Mouse (Mus musculus) CD4-positive helper T cell, adult 2 months (primary cell): ENCODE results near the gene Grid1.

Source experiments
- DNase-seq: peaks from one replicate; pipeline ENCODE4 v3.0.0-alpha.2; 2012; ENCODE audit warnings: low read depth, missing footprints, low spot score

Gene Grid1

DNA sequence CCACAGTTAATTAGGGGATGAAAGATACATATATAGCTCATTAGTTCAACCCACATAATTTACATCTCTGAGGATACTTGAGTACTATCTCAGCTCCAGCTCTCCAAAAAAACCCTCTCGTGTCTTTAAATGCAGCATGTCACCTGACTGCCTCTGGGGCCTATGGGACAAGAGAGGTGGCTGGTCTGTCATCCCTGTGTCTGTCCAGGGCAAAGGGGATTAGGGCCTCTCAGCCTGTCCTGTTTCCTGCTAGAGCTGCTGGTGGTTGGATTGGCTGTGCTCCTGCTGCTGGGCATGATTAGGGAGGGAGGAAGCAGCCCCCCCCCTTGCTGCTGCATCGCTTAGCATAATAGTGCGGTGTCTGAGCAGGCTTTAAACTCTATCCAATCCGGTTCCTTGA lies 88.9 kb downstream of the Grid1 start:
- DNase-seq, result no peak

DNA sequence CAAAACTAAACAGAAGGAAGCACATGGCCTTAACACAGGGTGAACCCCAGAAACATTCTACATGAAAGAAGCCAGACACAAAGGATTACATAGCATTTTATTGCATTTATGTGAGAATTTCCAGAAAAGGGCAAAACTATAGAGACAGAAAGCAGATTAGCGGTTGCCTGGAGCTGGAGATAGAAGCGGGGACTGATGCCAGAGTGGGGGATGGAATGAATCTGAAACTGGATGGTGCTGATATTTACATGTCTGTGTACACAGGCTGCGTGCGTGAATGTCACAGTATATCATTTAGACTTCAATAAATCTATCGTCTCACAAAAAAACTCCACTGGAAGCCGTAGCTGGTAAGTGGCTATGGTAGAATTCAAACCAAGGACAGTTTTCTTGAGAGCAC lies 96.4 kb downstream of the Grid1 start:
- DNase-seq, result no peak

DNA sequence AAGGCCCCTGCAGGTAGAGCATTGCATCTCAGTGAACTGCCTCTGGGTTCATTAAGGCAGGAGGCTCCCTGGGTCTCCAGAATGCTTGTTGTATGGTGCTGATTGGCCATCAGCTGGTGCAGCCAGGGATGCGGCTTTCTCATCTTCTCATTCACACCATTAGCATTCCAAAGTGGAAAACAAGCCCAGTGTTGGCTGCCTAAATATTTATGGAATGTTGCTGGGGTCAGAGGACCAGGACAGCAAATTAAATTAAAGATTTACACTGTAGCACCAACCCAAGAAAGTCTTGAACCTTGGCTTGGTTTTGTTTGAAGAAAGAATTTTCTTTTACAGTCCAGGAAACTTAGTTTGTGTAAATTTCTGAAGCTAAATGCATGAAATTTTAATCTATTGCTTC lies 97.2 kb downstream of the Grid1 start:
- DNase-seq, result no peak

DNA sequence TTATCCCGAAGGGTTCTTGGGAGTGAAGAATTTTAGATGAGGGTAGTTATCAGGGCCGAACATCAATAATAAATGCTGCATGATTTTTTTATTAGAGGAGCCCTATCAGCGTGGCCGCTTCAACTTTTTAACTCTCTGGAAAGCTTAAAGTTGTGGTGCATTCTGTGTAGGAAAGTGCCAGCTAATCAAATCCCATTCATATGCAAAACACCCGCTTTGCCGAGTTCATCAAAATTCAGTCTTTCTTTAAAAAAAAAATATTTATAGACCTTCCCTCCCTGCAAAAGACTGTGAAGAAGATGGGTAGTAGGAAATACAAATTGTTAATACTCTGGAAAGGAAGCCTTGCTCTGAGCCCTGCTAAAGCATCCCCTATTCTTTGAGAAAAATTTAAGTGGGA lies 99.3 kb downstream of the Grid1 start:
- DNase-seq, result no peak

DNA sequence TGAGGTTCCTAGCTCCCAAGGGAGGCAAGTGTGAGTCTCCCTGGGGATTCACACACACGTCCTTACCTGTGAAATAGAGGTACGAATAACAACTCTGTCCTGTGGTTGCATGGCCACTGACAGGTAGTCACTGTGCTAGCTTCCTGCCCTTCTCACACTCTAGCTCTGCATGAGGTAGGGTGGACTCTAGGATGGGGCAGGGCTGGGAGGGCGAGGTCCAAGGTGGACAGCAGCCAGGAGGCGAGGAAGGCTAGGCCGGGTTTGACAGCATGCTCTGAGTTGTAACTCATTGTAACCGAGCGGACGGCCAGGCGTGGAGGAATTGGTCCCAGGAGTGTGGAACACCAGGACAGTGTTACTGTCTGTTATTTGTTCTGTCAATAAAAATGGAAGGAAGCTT lies 101.4 kb downstream of the Grid1 start:
- no peak for DNase-seq

DNA sequence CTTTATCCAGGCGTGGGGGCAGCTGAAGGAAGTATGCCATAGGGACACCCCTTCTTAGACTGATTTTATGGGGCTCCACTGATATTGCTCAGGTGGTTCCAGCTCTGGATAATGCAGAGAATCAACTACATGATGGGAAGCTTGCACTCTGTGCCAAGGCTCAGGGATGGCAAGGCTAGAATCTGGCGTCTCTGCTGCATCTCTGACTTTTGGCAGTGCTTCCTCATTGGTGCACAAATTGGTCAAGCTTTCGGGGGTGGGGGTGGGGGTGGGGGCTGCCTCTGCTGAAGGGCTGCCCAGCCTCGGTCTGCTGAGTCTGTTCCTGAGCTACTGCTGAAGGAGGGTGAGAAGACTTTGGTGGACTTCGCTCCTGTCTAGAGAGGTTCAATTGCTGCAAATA lies 105.1 kb downstream of the Grid1 start:
- DNase-seq, result no peak

DNA sequence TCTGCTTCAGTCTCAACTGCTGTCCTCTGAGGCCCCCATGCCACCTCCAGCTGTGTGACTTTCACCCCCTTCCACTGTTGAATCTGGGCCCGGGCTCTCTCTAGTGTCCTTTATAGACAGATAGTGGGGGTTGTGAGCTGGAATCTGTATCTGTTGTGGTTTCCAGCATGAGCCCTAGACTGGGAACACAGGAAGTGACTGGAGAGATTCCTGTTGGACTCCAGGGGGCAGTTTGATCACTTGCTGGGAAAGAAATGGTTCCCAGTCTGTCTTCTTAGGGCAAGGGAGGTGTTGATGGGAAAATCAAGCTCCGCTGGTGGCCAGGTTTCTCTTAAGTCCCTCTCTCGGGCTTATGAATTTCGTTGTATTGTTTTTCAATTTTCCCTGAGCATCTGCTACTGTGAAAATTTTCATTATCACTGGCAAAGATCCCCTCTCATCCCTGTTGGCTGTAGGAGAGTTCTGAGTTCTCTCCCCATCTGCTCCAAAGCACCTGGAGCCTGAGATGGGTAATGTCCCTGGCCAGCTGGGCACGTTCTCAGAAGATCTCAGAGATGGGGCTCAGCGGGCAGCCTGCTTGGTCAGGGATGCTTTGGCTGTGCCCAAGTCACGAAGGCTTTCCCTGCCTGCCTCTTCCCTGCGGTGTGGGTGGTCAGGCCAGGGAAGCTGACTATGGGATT lies 110.3 kb downstream of the Grid1 start:
- no peak for DNase-seq

DNA sequence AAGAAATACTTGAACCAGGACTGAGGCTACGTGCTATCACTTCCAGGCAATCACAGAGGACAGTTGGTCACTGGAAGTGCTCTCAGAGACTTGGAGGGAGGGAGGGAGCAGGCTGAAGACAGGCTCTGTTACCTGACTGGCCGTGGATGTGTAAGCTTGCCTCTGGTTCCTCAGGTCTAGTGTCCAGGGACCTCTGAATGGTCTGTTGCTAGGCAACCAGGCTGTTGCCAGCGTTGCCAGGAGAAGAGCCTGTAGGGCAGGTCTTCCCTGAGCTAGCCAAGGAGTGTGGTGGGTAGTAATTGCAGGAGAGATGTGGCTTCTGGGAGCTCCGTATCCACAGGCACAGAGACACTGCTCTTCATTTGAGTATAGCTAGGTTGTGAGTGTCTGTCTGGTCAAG lies 113.3 kb downstream of the Grid1 start:
- no peak for DNase-seq

DNA sequence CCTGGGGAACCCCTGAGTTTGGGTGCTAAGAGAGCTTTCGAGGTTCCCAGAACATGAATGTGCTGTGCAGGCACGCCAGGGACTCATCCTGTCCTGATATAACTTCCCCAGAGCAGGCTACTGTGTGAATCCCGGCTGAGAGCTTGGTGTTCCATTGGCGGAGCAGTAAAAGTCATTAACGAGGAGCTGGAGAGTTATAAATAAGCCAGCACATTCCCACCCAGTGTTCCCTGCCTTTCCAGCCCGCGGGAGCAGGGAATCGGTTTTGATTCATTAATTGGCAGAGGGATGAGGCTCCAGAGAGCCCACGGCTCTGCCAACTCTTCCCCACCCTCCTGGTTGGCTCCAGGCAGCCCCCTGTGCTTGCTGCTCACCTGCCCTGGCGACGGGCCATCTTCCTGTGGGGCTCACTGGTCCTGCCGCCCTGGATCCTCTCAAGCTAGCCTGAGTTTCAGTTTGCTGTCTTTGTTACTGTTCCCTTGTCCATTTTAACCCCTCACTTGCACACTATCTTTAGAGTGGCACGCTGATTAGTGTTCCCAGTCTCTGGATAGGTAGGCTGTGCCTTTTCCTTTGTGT lies 116.4 kb downstream of the Grid1 start:
- DNase-seq, result no peak

DNA sequence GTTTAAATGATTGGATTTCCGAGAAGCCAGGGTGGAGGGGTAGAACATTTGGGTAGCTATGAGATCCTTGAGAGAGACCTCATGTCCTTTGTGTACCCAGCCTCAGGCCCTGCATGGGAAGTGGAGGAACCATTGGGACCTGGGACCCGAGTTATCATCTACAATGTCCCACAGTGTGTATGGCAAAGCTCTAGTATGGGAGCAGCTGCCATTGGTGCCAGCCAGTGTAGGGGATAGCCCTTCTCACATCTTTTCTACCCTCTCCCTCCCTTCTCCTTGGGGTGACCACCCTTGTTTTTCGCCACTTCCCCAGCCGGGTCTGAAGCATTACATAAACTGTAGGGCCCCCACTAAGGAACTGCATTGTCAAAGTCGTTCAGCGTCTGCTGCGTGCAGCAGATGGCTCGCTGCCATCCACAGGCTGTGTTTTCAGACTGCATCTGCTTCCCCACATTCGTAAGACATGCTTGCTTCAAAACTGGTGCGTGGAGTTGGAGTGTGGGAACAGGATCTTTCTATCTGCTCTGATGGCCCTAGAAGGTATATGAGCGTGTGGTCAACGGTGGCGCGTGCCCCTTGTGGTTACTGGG lies 124.6 kb downstream of the Grid1 start:
- no peak for DNase-seq

DNA sequence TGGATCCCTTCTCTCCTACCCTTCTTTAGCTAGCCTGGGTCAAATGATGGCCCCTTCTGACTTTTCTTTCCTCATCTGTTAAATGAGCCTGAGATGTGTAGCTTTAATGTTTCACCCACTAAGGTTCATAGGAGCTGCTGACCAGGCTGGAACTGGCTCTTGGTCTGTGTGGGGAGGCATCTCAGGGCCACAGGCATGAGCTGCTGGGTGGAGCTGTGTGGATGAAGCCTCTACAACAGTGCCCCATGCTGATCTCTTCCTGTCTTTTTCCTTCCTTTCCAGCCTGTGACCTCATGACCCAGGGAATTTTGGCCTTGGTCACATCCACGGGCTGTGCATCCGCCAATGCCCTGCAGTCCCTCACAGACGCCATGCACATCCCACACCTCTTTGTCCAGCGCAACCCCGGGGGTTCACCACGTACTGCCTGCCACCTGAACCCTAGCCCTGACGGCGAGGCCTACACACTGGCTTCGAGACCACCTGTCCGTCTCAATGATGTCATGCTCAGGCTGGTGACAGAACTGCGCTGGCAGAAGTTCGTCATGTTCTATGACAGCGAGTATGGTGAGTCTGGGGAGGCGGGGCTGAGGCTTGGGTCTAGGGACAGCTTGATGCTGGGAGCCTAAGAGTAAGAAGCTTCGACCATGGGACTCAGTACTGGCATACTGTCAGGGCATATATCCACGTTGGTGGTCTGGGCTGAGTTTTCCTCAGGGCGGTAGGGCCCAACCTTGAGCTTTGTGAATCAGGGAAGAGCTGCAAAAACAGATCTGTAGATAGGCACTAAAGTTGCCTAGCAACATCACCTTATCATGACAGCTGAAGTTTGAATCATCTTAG lies 125.8 kb downstream of the Grid1 start:
- no peak for DNase-seq

DNA sequence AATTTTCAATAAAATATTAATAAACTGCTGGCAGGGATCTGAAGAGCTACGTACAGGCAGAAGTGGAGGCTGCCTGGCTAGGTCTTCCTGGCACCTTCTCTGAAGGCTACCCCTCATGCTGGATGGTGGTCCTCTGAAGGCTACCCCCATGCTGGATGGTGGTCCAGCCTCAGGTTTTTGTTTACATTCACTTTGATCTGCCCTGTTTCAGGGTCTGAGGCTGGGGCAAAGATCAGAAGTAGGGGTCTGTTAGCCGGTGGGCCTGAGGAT lies 126.3 kb downstream of the Grid1 start:
- DNase-seq, result no peak

DNA sequence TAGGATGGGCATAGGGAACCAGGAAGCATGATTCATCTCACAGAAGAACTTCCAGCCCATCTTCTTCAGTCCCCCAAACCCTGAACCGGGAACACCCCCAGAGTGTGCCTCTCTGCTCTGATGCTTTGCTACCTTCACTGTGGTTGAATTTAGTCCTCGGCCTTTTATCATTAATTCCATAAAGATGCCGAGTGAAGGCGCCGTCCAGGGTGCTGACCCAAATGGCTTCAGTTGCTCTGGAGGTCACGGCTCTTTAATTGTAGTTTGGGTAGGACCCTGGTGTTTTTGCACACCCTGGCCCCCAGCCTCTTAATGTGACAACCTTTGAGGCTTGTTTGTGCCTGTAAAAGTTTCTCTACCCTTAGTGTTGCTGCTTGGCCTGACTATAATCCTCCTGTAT lies 128.3 kb downstream of the Grid1 start:
- DNase-seq, result no peak

DNA sequence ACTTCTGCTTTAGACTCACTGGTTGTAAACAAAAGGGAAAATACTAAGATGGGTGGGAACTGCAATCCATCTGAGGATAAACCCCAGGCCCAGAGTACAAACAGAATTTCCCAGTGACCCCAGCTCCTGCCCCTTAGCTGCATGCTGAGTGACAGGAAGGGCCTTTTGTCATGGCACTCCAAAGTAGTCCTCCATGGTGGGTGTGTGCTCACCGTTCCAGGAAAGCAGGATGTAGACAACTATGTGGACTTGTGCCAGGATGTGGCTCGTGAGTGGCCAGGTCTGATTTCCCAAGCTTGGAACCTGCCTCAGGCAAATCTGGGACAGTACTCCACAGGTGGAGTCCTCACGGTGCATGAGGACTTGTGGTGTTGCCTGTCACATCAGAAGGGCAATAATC lies 132.4 kb downstream of the Grid1 start:
- no peak for DNase-seq

DNA sequence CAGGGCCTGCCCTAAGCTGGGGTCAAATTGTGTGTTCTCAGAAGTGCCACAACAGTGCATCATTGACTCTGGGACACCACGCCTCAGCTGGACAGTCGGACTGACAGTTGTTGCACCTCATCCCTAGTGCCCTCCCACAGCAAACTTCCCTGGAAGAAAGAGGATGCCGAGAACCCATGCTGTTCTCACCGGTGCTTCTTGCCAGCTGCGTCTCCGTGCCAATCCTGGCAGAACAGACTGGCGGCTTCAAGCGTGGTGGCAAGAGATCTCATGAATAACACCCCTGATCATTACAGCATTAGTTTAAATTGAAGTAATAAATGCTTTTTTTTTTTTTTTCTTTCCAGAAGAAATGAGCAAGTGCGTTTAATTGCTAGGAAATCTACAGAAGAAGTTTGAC lies 133.7 kb downstream of the Grid1 start:
- no peak for DNase-seq

DNA sequence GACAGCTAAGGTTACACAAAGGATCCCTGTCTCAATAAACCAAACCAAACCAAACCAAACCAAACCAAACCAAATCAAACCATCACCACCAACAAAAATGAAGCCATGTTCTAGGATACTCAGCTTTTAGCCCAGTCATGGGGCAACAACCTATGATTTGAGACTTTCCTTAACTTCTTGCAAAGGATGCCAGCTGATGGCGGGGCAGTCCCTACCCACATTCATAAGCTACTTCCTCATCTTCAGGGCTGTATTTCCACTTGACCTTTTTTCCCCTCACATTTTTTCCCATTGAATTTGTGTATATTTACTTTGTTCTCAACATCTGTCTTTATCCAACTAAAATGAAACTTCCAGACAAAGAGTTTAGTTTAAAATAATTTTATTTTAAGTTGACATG lies 135.8 kb downstream of the Grid1 start:
- no peak for DNase-seq

DNA sequence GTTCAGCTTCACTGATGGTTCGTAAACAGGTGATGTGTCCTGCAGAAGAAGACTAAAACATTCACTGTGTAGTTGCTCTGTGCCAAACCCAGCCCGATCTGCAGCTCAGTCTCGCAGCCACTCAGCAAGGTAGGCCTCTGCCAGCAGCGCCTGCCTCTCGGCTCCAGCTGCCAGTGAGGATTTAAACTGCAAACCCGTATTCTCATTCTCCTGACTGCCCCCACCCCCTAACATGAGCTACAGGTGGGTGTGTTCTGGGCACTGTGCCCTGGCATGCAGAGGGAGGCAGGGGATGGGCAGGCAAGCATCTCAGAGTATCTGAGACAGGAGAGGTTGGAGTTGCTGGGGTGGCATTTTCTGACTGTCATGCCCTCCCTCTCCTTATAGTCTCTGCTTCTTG lies 140.3 kb downstream of the Grid1 start:
- DNase-seq, result no peak

DNA sequence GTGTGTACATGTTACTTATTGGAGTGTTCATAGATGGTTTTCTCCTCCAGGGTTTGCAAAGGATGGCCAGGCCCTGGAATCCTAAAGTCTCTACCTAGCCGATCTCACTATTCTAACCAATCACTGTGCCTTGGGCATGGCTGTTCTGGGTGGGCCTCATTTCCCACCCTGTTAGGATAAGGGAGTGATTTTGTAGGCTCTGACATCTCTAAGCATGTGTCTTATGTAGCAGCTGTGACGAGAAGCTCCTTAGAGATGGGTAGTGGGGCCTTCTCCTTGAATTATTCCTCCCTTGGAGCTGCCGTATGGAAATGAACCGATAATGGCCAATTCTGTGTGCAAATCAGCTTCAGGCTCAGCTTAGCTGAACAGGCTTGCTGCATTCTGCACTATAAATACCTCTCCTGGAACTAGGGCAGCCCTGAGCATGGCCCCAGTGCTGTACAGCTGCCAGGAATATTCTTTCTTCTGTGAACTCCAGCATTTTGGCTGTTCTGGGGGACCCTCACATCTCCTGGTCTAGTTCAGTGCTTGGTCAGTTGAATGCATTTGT lies 143.8 kb downstream of the Grid1 start:
- DNase-seq, result no peak

DNA sequence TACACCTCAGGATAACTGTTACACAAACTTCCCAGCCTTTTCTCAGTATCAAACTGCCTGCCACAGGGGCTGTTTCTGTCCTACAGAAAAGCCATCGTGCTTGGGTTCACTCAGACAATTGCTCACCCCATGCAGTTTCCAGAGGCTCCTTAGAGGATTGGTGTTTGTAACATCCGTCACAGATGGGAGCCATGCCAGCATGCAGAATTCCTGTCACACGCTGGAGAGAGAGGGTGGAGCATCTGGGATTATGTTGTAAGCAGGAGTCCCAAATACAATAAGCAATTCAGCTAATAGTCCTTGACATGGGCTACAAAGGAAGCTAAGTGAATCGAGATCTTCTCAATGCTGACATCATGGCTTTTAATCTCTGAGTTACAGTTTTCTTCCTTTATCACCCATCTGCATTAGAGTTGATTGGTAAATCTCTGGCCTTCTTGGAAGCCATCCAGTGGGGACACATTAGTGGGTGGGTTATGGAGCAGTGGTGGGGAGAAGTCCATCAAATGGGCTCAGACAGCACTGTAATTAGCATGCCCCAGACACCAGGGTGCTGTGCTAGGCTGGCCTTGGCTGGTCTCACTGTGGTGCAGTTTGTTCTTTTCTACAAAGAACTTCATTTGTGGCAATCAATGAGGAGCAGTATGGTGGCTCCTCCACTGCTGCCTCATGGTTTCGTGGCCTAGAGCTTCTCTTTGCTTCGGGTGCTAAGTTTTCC lies 149.4 kb downstream of the Grid1 start:
- no peak for DNase-seq

DNA sequence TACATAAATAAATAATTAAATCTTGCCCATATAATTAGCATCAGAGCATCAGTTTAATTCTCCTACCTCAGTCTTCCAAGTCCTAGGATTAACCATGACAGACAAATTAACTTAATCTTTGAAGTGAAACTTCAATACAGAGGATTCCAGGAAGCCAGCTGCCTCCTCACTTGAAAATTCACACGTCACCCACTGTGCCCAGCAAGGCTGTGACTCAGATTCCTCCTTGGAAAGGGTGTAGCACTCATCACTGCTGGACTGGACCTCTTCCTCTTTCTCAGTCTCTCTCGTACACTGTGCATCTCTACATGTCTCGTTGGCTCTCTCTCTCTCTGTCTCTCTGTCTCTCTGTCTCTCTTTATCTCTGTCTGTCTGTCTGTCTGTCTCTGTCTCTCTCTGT lies 153.0 kb downstream of the Grid1 start:
- DNase-seq, result no peak

DNA sequence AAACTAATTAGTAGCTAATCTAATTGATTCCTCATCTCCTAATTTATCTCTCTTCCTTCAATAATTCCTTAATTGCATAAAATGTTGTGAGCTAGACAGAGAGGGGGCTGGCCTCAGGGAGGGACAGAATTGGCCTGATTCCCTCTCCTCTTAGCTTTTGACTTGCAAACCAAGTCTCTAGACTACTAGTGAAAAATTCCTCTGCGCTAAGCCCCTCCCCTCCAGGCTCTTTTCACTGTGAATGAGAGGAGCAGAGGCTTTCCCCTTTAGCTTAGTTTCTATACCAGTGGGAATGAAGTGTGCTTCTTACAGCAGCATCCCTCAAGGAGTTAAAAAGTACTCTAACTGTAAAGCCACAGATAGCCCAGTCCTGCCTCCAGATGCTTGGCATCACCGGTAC lies 160.8 kb downstream of the Grid1 start:
- no peak for DNase-seq

DNA sequence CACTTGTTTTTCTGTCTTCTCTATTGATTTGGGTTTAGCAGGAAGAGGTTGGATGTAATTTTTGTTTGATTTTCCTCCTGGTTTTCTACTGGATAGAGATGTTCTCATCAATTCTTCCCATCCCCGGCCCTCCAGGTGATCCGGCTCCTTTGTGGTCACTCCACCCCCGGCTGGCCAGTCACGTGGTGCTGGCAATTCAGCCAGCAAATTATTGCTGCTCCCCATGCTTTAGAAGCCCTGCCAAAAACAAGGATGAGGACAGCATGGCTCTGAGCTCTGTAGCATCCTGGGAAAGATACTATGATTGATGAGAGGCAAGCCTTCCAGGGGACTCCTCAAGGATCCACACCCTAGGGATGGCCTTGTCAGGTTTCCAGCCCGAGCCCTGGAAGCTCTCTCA lies 169.2 kb downstream of the Grid1 start:
- no peak for DNase-seq
